Mouse (Mus musculus) G1E (cell line): ENCODE measurements at regions not wholly inside any gene's neighbourhood (a gene's known extent, or its start where the extent isn't known, plus 50 kb on each side); places are given as distances from the start of the nearest gene placed in this dataset.

Experiments
- CTCF ChIP-seq: IDR thresholded peaks from 2 replicates; pipeline ENCODE4 v1.5.1; 2012; ENCODE audit warnings: low read depth, low read length, inconsistent platforms, mixed read lengths
- TAL1 ChIP-seq: conservative IDR thresholded peaks from 2 replicates; pipeline ENCODE4 v1.6.1; 2012; ENCODE audit warnings: low read depth, low read length, inconsistent platforms, mixed read lengths

DNA sequence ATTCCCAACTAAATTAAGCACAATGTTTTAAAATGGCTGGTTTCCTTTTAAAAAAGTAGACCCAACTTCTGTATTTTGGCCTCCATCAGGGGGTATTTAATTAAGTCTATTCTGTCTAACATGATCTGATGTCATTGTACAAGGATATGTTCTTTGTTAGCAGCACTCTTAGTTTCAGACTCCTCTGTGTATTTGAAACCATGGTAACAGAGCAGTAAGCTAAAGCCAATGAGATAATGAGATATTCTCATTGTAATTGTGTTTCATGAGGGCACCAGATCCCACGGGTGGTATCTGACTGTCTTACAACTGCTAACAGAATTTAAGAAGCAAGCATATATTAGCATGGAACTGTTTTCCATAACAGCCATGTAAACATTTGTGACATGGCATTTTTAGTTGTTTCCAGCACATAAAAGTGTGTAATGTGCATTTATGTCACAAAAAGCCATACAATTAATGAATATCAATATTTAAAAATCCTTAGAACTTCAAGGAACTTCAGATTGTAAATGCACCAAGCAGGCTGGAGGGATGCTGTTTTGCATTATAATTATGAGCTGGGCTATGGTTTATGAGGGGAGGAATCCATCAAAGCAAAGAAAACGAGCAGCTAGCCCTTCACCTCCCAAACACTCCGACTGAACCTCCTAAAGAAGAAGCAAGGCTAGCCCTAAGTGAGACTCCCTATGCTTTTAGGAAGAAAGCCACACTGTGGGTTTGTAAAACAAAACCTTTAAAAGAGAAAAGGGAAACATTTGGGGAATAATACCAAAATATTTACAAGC is 240.7 kb upstream of the Veph1 start:
- no peak for TF ChIP-seq CTCF
- TF ChIP-seq TAL1, result no peak
